Mouse (Mus musculus): Measurements from ENCODE around the gene Kcnj10. TPM values are rescaled to one million over a fixed set of nuclear protein-coding genes. Genes with fewer than 3 reads are reported as not detected.

The Kcnj10 gene
- polyA plus RNA-seq, 1 experiment, result 2.3 TPM

DNA sequence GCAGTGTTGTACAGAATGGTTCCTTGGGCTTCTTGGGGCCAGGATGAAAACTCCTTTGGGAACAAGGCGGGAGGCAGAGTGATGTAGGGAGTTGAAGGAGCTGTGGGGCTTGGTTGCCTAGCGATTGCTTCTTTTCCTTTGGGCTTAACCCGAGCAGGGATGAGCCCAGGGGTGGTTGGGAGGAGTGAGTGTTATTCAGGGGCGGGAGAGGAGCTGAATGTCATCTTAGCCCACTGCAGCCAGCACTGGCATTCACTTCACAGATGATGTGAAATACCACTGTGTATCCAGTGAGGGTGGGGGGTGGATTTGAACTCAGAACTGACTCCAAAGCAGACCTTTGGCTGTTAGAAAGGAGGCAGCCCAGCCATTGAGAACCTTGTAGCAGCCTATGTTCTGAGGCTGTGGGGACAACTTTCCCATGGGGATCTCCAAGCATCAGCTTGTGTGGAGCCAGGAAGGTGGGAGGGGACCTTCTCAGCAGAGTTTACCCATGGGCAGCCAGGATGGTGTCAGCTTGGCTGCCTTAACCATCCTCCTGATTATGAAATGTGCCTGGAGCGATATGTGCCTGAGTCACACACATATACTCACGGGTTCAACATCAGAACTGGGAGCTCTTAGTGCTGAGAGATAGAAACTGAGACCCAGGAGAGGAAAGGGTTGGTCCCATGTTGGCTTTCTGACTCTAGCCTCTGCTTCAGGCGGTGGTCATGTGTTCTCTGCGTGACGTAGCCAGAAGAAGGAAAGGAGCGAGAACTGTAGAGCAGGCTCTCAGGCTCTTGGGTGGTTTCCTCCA lies 27.2 kb upstream of the Kcnj10 start:
- H3K4me1 ChIP-seq (ENCODE audit: control insufficient read depth, insufficient read depth, low read length), result peaks cover 3% of the 10 kb centered on the region; the same call in 1 of the 2 replicates
- WGBS, result 78% methylated on average over 10 of the region's 10 CpGs
- no peak for TF ChIP-seq CTCF (IDR thresholded peaks at IDR 0.05; ENCODE audit: control insufficient read depth, insufficient read depth, low read length)
- no peak for TF ChIP-seq POLR2A (IDR thresholded peaks at IDR 0.05; ENCODE audit: borderline replicate concordance, control insufficient read depth, low read depth, low read length)
- H3K27ac ChIP-seq (ENCODE audit: control insufficient read depth, insufficient read depth, low read depth, low read length, poor library complexity), result no peak overlapping the region
- H3K4me3 ChIP-seq (replicated peaks; ENCODE audit: control insufficient read depth, low read depth, low read length), result no peak overlapping the region

DNA sequence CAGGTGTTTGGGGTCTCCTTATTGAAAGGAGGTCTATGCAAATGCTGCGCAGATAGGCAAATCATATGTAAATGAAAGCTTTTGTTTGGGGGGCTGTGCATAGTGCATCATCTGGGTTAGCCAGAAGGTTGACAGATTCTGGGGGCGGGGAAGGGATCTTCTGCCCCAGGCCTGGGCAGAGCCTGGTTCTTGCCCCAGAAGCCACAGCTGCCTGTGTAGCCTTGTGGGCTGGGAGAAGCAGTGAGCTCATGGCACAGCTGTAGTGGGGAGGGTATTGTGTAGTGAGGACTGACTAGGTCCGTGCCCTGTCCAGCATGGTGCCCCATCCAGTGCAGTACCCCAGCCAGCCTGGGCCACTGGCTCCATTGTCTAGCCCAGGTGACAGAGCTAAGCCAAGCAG lies 26.1 kb upstream of the Kcnj10 start:
- Histone ChIP-seq H3K4me1 (ENCODE audit: control insufficient read depth, insufficient read depth, low read length) (peaks cover 3% of the 10 kb centered on the region; the same call in 1 of the 2 replicates), H3K4me3 (replicated peaks; ENCODE audit: control insufficient read depth, low read depth, low read length) (no peak overlapping the region), H3K27ac (ENCODE audit: control insufficient read depth, insufficient read depth, low read depth, low read length, poor library complexity) (no peak overlapping the region)
- 89% methylated on average over 3 of the region's 3 CpGs for WGBS
- TF ChIP-seq POLR2A (IDR thresholded peaks at IDR 0.05; ENCODE audit: borderline replicate concordance, control insufficient read depth, low read depth, low read length) (no peak), CTCF (IDR thresholded peaks at IDR 0.05; ENCODE audit: control insufficient read depth, insufficient read depth, low read length) (no peak)

DNA sequence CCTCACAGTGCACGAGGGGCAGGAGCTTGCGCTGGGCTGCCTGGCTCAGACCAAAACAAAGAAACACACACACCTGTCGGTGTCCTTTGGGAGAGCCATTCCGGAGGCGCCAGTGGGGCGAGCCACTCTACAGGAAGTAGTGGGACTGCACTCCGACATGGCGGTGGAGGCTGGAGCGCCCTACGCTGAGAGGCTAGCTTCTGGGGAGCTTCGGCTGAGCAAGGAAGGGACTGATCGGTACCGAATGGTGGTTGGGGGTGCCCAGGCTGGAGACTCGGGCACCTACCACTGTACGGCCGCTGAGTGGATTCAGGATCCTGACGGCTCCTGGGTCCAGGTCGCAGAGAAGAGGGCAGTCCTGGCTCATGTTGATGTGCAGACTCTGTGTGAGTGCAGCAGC lies 23.6 kb upstream of the Kcnj10 start:
- no peak overlapping the region for H3K27ac ChIP-seq (ENCODE audit: control insufficient read depth, insufficient read depth, low read depth, low read length, poor library complexity)
- no peak overlapping the region for H3K4me3 ChIP-seq (replicated peaks; ENCODE audit: control insufficient read depth, low read depth, low read length)
- H3K4me1 ChIP-seq (ENCODE audit: control insufficient read depth, insufficient read depth, low read length), result peaks cover 3% of the 10 kb centered on the region; the same call in 1 of the 2 replicates
- WGBS, result 88% methylated on average over 18 of the region's 18 CpGs
- TF ChIP-seq POLR2A (IDR thresholded peaks at IDR 0.05; ENCODE audit: borderline replicate concordance, control insufficient read depth, low read depth, low read length) (no peak), CTCF (IDR thresholded peaks at IDR 0.05; ENCODE audit: control insufficient read depth, insufficient read depth, low read length) (no peak)

DNA sequence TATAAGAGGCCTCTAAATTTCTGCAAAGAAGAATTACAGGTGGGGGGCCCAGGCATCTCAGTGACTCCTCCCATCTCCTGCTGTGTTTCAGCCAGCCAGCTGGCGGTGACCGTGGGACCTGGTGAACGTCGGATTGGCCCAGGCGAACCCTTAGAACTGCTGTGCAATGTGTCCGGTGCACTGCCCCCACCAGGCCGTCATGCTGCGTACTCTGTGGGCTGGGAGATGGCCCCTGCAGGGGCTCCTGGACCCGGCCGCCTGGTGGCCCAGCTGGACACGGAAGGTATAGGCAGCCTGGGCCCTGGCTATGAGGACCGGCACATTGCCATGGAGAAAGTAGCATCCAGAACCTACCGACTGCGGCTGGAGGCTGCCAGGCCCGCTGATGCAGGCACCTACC lies 23.1 kb upstream of the Kcnj10 start:
- Histone ChIP-seq H3K4me3 (replicated peaks; ENCODE audit: control insufficient read depth, low read depth, low read length) (no peak overlapping the region), H3K4me1 (ENCODE audit: control insufficient read depth, insufficient read depth, low read length) (peaks cover 3% of the 10 kb centered on the region; the same call in 1 of the 2 replicates), H3K27ac (ENCODE audit: control insufficient read depth, insufficient read depth, low read depth, low read length, poor library complexity) (no peak overlapping the region)
- WGBS, result 89% methylated on average over 15 of the region's 15 CpGs
- TF ChIP-seq POLR2A (IDR thresholded peaks at IDR 0.05; ENCODE audit: borderline replicate concordance, control insufficient read depth, low read depth, low read length) (no peak), CTCF (IDR thresholded peaks at IDR 0.05; ENCODE audit: control insufficient read depth, insufficient read depth, low read length) (no peak)

DNA sequence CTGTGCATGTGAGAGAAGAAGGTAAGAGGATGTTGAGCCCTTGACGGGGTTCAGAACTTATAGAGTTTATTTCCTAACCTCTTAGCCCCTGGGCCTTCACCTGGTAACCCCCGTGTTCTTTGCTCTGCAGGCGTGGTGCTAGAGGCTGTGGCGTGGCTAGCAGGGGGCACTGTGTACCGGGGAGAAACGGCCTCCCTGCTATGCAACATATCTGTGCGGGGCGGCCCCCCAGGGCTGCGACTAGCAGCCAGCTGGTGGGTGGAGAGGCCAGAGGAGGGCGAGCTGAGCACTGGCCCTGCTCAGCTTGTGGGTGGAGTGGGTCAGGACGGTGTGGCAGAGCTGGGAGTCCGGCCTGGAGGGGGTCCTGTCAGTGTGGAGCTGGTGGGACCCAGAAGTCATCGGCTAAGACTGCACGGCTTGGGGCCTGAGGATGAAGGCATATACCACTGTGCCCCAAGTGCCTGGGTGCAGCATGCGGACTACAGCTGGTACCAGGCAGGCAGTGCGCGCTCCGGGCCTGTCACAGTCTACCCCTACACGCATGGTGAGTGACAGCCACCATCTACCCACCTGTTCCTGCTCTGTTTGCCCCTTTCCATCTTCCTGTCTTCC lies 22.5 kb upstream of the Kcnj10 start:
- H3K4me3 ChIP-seq (replicated peaks; ENCODE audit: control insufficient read depth, low read depth, low read length), result no peak overlapping the region
- 93% methylated on average over 19 of the region's 19 CpGs for WGBS
- no peaks in the 10 kb centered on the region for H3K4me1 ChIP-seq (ENCODE audit: control insufficient read depth, insufficient read depth, low read length)
- H3K27ac ChIP-seq (ENCODE audit: control insufficient read depth, insufficient read depth, low read depth, low read length, poor library complexity), result no peak overlapping the region
- TF ChIP-seq CTCF (IDR thresholded peaks at IDR 0.05; ENCODE audit: control insufficient read depth, insufficient read depth, low read length) (no peak), POLR2A (IDR thresholded peaks at IDR 0.05; ENCODE audit: borderline replicate concordance, control insufficient read depth, low read depth, low read length) (no peak)

DNA sequence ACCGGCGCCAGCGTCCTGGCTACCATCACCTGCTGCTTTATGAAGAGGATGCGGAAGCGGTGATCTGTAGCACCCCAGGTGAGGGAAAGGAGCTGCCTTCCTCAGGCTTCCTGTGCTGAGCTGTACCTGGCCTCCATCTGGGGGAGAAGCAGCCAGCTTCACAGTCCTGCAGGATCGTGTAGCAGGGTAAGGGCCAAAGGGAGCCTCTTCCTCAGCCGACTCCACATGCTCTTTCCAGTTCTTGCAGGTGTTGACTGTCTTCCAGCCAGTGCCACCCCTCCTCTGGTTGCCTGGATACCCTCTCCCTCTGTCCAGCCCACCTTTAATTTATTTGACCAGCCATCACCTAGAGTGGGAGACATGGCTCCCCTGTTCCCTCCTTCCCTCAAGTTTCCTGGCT lies 21.7 kb upstream of the Kcnj10 start:
- TF ChIP-seq CTCF (IDR thresholded peaks at IDR 0.05; ENCODE audit: control insufficient read depth, insufficient read depth, low read length) (no peak), POLR2A (IDR thresholded peaks at IDR 0.05; ENCODE audit: borderline replicate concordance, control insufficient read depth, low read depth, low read length) (no peak)
- whole genome bisulfite sequencing, result 89% methylated on average over 7 of the region's 7 CpGs
- Histone ChIP-seq H3K4me3 (replicated peaks; ENCODE audit: control insufficient read depth, low read depth, low read length) (no peak overlapping the region), H3K4me1 (ENCODE audit: control insufficient read depth, insufficient read depth, low read length) (no peaks in the 10 kb centered on the region), H3K27ac (ENCODE audit: control insufficient read depth, insufficient read depth, low read depth, low read length, poor library complexity) (no peak overlapping the region)

DNA sequence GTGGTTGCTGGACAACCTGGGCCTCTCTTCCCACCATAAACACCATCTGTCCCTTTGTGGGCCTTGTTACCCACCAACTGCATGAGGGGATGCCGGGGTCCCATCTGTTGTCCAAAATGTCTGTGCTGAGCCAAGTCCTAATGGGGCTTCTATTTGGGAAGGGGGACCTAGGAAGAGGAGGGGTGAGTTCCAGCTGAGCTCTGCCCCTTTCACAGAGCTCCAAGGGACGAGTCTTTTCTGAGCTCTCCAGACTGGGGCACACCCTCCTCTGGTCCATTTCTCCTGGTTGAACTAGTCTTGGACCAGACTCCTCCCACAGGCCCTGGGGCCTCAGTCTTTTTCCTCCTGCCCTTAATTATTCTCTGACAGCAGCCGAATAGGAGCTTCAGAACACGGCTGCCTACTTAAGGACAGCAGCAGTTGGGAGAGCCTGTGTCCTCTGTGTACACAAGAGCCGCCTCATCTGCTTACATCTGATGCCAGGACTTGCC lies 21.0 kb upstream of the Kcnj10 start:
- TF ChIP-seq POLR2A (IDR thresholded peaks at IDR 0.05; ENCODE audit: borderline replicate concordance, control insufficient read depth, low read depth, low read length), result no peak
- no peak for TF ChIP-seq CTCF (IDR thresholded peaks at IDR 0.05; ENCODE audit: control insufficient read depth, insufficient read depth, low read length)
- 73% methylated on average over 5 of the region's 5 CpGs for WGBS
- H3K27ac ChIP-seq (ENCODE audit: control insufficient read depth, insufficient read depth, low read depth, low read length, poor library complexity), result no peak overlapping the region
- H3K4me3 ChIP-seq (replicated peaks; ENCODE audit: control insufficient read depth, low read depth, low read length), result no peak overlapping the region
- H3K4me1 ChIP-seq (ENCODE audit: control insufficient read depth, insufficient read depth, low read length), result no peaks in the 10 kb centered on the region

DNA sequence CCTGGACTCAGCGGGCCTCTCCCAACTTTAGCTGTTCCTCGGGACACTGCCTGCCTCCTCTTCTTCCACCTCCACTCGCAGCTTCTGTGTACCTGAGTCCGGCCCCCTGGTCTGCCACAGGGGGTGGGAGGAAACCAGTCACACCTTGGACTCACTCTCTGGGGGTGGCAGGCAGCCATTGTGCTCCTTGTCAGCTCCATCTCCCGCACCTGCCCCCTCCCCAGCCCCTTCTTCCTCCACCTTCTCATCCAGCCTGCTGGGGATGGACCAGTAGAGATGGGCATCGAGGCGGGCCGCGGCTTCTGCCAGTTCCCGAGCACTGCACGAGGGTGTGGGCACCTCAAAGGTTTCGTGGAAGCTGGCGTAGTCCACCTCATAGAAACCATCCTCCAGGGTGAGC lies 18.3 kb upstream of the Kcnj10 start:
- peaks cover 1% of the 10 kb centered on the region; the same call in 1 of the 2 replicates for H3K4me1 ChIP-seq (ENCODE audit: control insufficient read depth, insufficient read depth, low read length)
- no peak overlapping the region for H3K4me3 ChIP-seq (replicated peaks; ENCODE audit: control insufficient read depth, low read depth, low read length)
- 80% methylated on average over 13 of the region's 13 CpGs for WGBS
- TF ChIP-seq POLR2A (IDR thresholded peaks at IDR 0.05; ENCODE audit: borderline replicate concordance, control insufficient read depth, low read depth, low read length) (no peak), CTCF (IDR thresholded peaks at IDR 0.05; ENCODE audit: control insufficient read depth, insufficient read depth, low read length) (no peak)
- no peak overlapping the region for H3K27ac ChIP-seq (ENCODE audit: control insufficient read depth, insufficient read depth, low read depth, low read length, poor library complexity)

All from bone marrow, adult 2 months (tissue).